Mouse (Mus musculus) MN1 (cell line): ENCODE results near the gene Olfr1475.
"Not testable (repeated sequence)": the region's sequence is repeated elsewhere in the genome, so short reads cannot be mapped to it uniquely, and the experiment has no call there.

Source experiments
- DNase-seq: peaks from one replicate; pipeline ENCODE4 v3.0.0-alpha.2; 2016; ENCODE audit warnings: low spot score

The Olfr1475 gene

GRCm38 (mm10) chr19:13480096-13480495 is at the start of gene Olfr1475:
Gene Olfr1475, minus strand, starts transcription at chr19:13480196.
- DNase-seq, result no peak

- DNase-seq, result no peak
These were observed 47.6 kb upstream of the Olfr1475 start, which contains the start of gene Olfr1480 for GRCm38 (mm10) chr19:13527613-13528012. Gene Olfr1480, plus strand, starts transcription at chr19:13527913.

- no peak for DNase-seq
These were observed 20.2 kb upstream of the Olfr1475 start, which contains the start of gene Olfr1477 for GRCm38 (mm10) chr19:13500246-13500645. Gene Olfr1477, plus strand, starts transcription at chr19:13500546.

GRCm38 (mm10) chr19:13469265-13469664 is 10.7 kb downstream of the Olfr1475 start, which contains the start of gene Olfr1474:
Gene Olfr1474, plus strand, starts transcription at chr19:13469565.
- not testable (repeated sequence) for DNase-seq

- no peak for DNase-seq
These were observed 24.0 kb downstream of the Olfr1475 start, which contains the start of gene Olfr1472 for GRCm38 (mm10) chr19:13455986-13456385. Gene Olfr1472, minus strand, starts transcription at chr19:13456086.

GRCm38 (mm10) chr19:13443109-13443508 is 36.9 kb downstream of the Olfr1475 start, which contains the start of gene Olfr1471:
Gene Olfr1471, plus strand, starts transcription at chr19:13443409.
- DNase-seq, result not testable (repeated sequence)
